Comparison of ENCODE assay signal across 20 mouse cellular contexts in genomic region chr12:90921227-90921626, GRCm38 (mm10).
"Had no signal": no experiment of that assay in that cellular context is flagged by ENCODE, and none has a peak within 500 bp of the region (broad histone marks: within the 10 kb centered on the region; RNA-seq: fewer than 3 reads in every experiment).

No protein-coding gene starts in this region.

- H3K27me3 ChIP-seq: liver, embryonic 13.5 days; liver, embryonic 15.5 days; lung, embryonic 15.5 days; megakaryocyte, embryonic 14.5 days; midbrain, embryonic 13.5 days; midbrain, embryonic 15.5 days; neural tube, embryonic 13.5 days; neural tube, embryonic 15.5 days; stomach, embryonic 15.5 days had no signal

- H3K27ac ChIP-seq: liver, embryonic 13.5 days; liver, embryonic 15.5 days; lung, embryonic 15.5 days; macrophage; midbrain, embryonic 13.5 days; midbrain, embryonic 15.5 days; neural tube, embryonic 13.5 days; neural tube, embryonic 15.5 days; stomach, embryonic 15.5 days had no signal

- H3K9me3 ChIP-seq: liver, embryonic 13.5 days; liver, embryonic 15.5 days; lung, embryonic 15.5 days; midbrain, embryonic 13.5 days; midbrain, embryonic 15.5 days; neural tube, embryonic 13.5 days; neural tube, embryonic 15.5 days; stomach, embryonic 15.5 days had no signal

- H3K4me1 ChIP-seq: liver, embryonic 13.5 days; liver, embryonic 15.5 days; lung, embryonic 15.5 days; megakaryocyte, embryonic 14.5 days; midbrain, embryonic 13.5 days; midbrain, embryonic 15.5 days; stomach, embryonic 15.5 days had no signal

- ATAC-seq: liver, postnatal 0 days; lung, postnatal 0 days; midbrain, embryonic 13.5 days; midbrain, embryonic 15.5 days had no signal

- H3K36me3 ChIP-seq: liver, embryonic 13.5 days; liver, embryonic 15.5 days; lung, embryonic 15.5 days; midbrain, embryonic 13.5 days; midbrain, embryonic 15.5 days; neural tube, embryonic 13.5 days; neural tube, embryonic 15.5 days; stomach, embryonic 15.5 days had no signal

- H3K4me3 ChIP-seq: liver, embryonic 13.5 days; liver, embryonic 15.5 days; lung, embryonic 15.5 days; megakaryocyte, embryonic 14.5 days; midbrain, embryonic 13.5 days; midbrain, embryonic 15.5 days; neural tube, embryonic 13.5 days; neural tube, embryonic 15.5 days; stomach, embryonic 15.5 days had no signal

- H3K9ac ChIP-seq: liver, embryonic 13.5 days; liver, embryonic 15.5 days; liver, postnatal 0 days; lung, embryonic 15.5 days; midbrain, embryonic 13.5 days; midbrain, embryonic 15.5 days; neural tube, embryonic 13.5 days; neural tube, embryonic 15.5 days; stomach, embryonic 15.5 days had no signal

- DNase-seq: liver, embryonic 13.5 days; liver, postnatal 0 days; lung, adult 2 months; lung, postnatal 14 days; lung, postnatal 36 days; right cerebral cortex, postnatal 14 days; thymus, adult 2 months; thymus, postnatal 25 days; thymus, postnatal 4 days had no signal

- H3K4me2 ChIP-seq: liver, embryonic 13.5 days; liver, embryonic 15.5 days; lung, embryonic 15.5 days; midbrain, embryonic 11.5 days; midbrain, embryonic 13.5 days; midbrain, embryonic 15.5 days; neural tube, embryonic 13.5 days; neural tube, embryonic 15.5 days; stomach, embryonic 15.5 days had no signal
